In genomic region chr11:96761984-96762383, GRCm38 (mm10) we compare ENCODE assay signal across 25 mouse cellular contexts. TPM values are rescaled to one million over a fixed set of nuclear protein-coding genes. Genes with fewer than 3 reads are reported as not detected.
DNase-seq lines count a peak whose midpoint lies in the region; ATAC-seq and TF ChIP-seq lines count a peak whose summit lies in the region.
"Had no signal": no experiment of that assay in that cellular context is flagged by ENCODE, and none has a peak within 500 bp of the region (broad histone marks: within the 10 kb centered on the region; RNA-seq: fewer than 3 reads in every experiment).

No protein-coding gene starts in this region.

- WGBS in hindbrain, embryonic 13.5 days, result 55% methylated on average over 7 of the region's 7 CpGs
- WGBS in hindbrain, postnatal 0 days, result 54% methylated on average over 7 of the region's 7 CpGs
- 54% methylated on average over 7 of the region's 7 CpGs for WGBS in neural tube, embryonic 13.5 days
- 44% methylated on average over 7 of the region's 7 CpGs for WGBS in neural tube, embryonic 15.5 days
- WGBS in forebrain, embryonic 15.5 days, result 72% methylated on average over 7 of the region's 7 CpGs

- H3K4me2 ChIP-seq in hindbrain, embryonic 13.5 days, result no peak overlapping the region
- no peak overlapping the region for H3K4me2 ChIP-seq in hindbrain, postnatal 0 days (ENCODE audit: low read depth, low read length)
- H3K4me2 ChIP-seq in neural tube, embryonic 13.5 days, result no peak overlapping the region
- no peak overlapping the region for H3K4me2 ChIP-seq in neural tube, embryonic 15.5 days
- H3K4me2 ChIP-seq in forebrain, embryonic 15.5 days (replicated peaks), result no peak overlapping the region
- H3K4me2 ChIP-seq: heart, embryonic 12.5 days; limb, embryonic 13.5 days; liver, embryonic 12.5 days; midbrain, embryonic 12.5 days had no signal

- no peak for DNase-seq in hindbrain, postnatal 0 days (ENCODE audit: low spot score)
- DNase-seq in neural tube, embryonic 10.5 days (ENCODE audit: extremely low spot score, low spot score), result no peak
- peak; percentile 66 for DNase-seq in NIH3T3 (ENCODE audit: low read depth)
- DNase-seq: adrenal gland, postnatal 10 days; cerebellum, adult 8-10 months; forebrain, postnatal 0 days; gastrocnemius, postnatal 14 days; heart, postnatal 14 days; kidney, adult 2 months; kidney, postnatal 10 days; layer of hippocampus, postnatal 36 days; lung, adult 18-20 months; lung, postnatal 14 days; retina, postnatal 1 day; spleen, adult 18-20 months had no signal

- no peak overlapping the region for H3K4me3 ChIP-seq in hindbrain, embryonic 13.5 days
- no peak overlapping the region for H3K4me3 ChIP-seq in hindbrain, postnatal 0 days (ENCODE audit: low read length)
- H3K4me3 ChIP-seq in neural tube, embryonic 13.5 days, result no peak overlapping the region
- no peak overlapping the region for H3K4me3 ChIP-seq in neural tube, embryonic 15.5 days (replicated peaks)
- no peak overlapping the region for H3K4me3 ChIP-seq in forebrain, embryonic 15.5 days
- H3K4me3 ChIP-seq: embryonic facial prominence, embryonic 10.5 days; forebrain, embryonic 10.5 days; heart, embryonic 12.5 days; limb, embryonic 13.5 days; liver, embryonic 12.5 days; midbrain, embryonic 12.5 days had no signal

- H3K4me1 ChIP-seq in hindbrain, embryonic 13.5 days (replicated peaks), result peaks cover 47% of the 10 kb centered on the region
- peaks cover 4% of the 10 kb centered on the region for H3K4me1 ChIP-seq in hindbrain, postnatal 0 days (ENCODE audit: insufficient read depth, low read length)
- peaks cover 56% of the 10 kb centered on the region for H3K4me1 ChIP-seq in neural tube, embryonic 13.5 days (replicated peaks)
- H3K4me1 ChIP-seq in neural tube, embryonic 15.5 days, result peaks cover 51% of the 10 kb centered on the region
- peaks cover 15% of the 10 kb centered on the region for H3K4me1 ChIP-seq in forebrain, embryonic 15.5 days

- no peaks in the 10 kb centered on the region for H3K27me3 ChIP-seq in hindbrain, embryonic 13.5 days
- no peaks in the 10 kb centered on the region for H3K27me3 ChIP-seq in hindbrain, postnatal 0 days (ENCODE audit: insufficient read depth, low read length)
- no peaks in the 10 kb centered on the region for H3K27me3 ChIP-seq in neural tube, embryonic 13.5 days
- H3K27me3 ChIP-seq in neural tube, embryonic 15.5 days (replicated peaks), result no peaks in the 10 kb centered on the region
- no peaks in the 10 kb centered on the region for H3K27me3 ChIP-seq in forebrain, embryonic 15.5 days
- H3K27me3 ChIP-seq: heart, embryonic 12.5 days; limb, embryonic 13.5 days; liver, embryonic 12.5 days; midbrain, embryonic 12.5 days had no signal

- H3K9me3 ChIP-seq in hindbrain, embryonic 13.5 days, result no peaks in the 10 kb centered on the region
- no peaks in the 10 kb centered on the region for H3K9me3 ChIP-seq in hindbrain, postnatal 0 days (ENCODE audit: low read length)
- no peaks in the 10 kb centered on the region for H3K9me3 ChIP-seq in neural tube, embryonic 13.5 days
- H3K9me3 ChIP-seq in neural tube, embryonic 15.5 days (replicated peaks), result no peaks in the 10 kb centered on the region
- no peaks in the 10 kb centered on the region for H3K9me3 ChIP-seq in forebrain, embryonic 15.5 days
- H3K9me3 ChIP-seq: embryonic facial prominence, embryonic 10.5 days; forebrain, embryonic 10.5 days; heart, embryonic 12.5 days; limb, embryonic 13.5 days; liver, embryonic 12.5 days; midbrain, embryonic 12.5 days had no signal

- H3K27ac ChIP-seq in hindbrain, embryonic 13.5 days, result 0 out of 2 replicates have a peak overlapping the region, but pooled peaks have one; percentile 3
- no peak overlapping the region for H3K27ac ChIP-seq in hindbrain, postnatal 0 days
- 0 out of 2 replicates have a peak overlapping the region, but pooled peaks have one; percentile 46 for H3K27ac ChIP-seq in neural tube, embryonic 13.5 days (replicated peaks)
- peak overlapping the region; percentile 79 for H3K27ac ChIP-seq in neural tube, embryonic 15.5 days (replicated peaks)
- H3K27ac ChIP-seq in forebrain, embryonic 15.5 days (replicated peaks), result no peak overlapping the region
- H3K27ac ChIP-seq: embryonic facial prominence, embryonic 10.5 days; forebrain, embryonic 10.5 days; limb, embryonic 13.5 days; liver, embryonic 12.5 days; midbrain, embryonic 12.5 days had no signal

- ATAC-seq in hindbrain, embryonic 13.5 days (ENCODE audit: low FRiP score), result no peak
- no peak for ATAC-seq in hindbrain, postnatal 0 days
- ATAC-seq in neural tube, embryonic 13.5 days (ENCODE audit: low read depth), result no peak
- no peak for ATAC-seq in neural tube, embryonic 15.5 days (ENCODE audit: low FRiP score)
- ATAC-seq in forebrain, embryonic 15.5 days (replicated peaks), result no peak
- ATAC-seq: forebrain, postnatal 0 days; liver, embryonic 12.5 days had no signal

- no peak for TF ChIP-seq CTCF in hindbrain, postnatal 0 days (IDR thresholded peaks at IDR 0.05; ENCODE audit: low read depth)

- H3K9ac ChIP-seq in hindbrain, embryonic 13.5 days, result no peak overlapping the region
- no peak overlapping the region for H3K9ac ChIP-seq in hindbrain, postnatal 0 days (replicated peaks; ENCODE audit: low read length)
- no peak overlapping the region for H3K9ac ChIP-seq in neural tube, embryonic 13.5 days
- no peak overlapping the region for H3K9ac ChIP-seq in neural tube, embryonic 15.5 days (replicated peaks)
- H3K9ac ChIP-seq in forebrain, embryonic 15.5 days (replicated peaks), result no peak overlapping the region
- H3K9ac ChIP-seq: forebrain, postnatal 0 days; heart, embryonic 12.5 days; limb, embryonic 13.5 days; liver, embryonic 12.5 days; midbrain, embryonic 12.5 days had no signal

- peaks cover 6% of the 10 kb centered on the region; the same call in 1 of the 2 replicates for H3K36me3 ChIP-seq in hindbrain, embryonic 13.5 days
- no peaks in the 10 kb centered on the region for H3K36me3 ChIP-seq in hindbrain, postnatal 0 days (ENCODE audit: insufficient read depth, low read length)
- peaks cover 5% of the 10 kb centered on the region; the same call in 1 of the 2 replicates for H3K36me3 ChIP-seq in neural tube, embryonic 13.5 days
- no peaks in the 10 kb centered on the region for H3K36me3 ChIP-seq in neural tube, embryonic 15.5 days
- no peaks in the 10 kb centered on the region for H3K36me3 ChIP-seq in forebrain, embryonic 15.5 days
- H3K36me3 ChIP-seq: embryonic facial prominence, embryonic 10.5 days; heart, embryonic 12.5 days; limb, embryonic 13.5 days; liver, embryonic 12.5 days; midbrain, embryonic 12.5 days had no signal

RNA-seq across cellular contexts. Expression of gene Snx11, which starts 15.4 kb away (rescaled TPM):
- polyA plus RNA-seq in hindbrain, embryonic 13.5 days (2015; fragmentation: Nextera tagmentation; extraction: Ambion mirVana), result 69.0 and 71.8 TPM in 2 replicates
- 66.0 and 71.4 TPM in 2 replicates for total RNA-seq in hindbrain, postnatal 0 days (2014; rRNA removed)
- 36.5 and 40.9 TPM in 2 replicates for polyA plus RNA-seq in hindbrain, postnatal 0 days (2015; fragmentation: Nextera tagmentation; extraction: Ambion mirVana)
- 78.0 and 84.2 TPM in 2 replicates for polyA plus RNA-seq in neural tube, embryonic 13.5 days (2015; fragmentation: Nextera tagmentation; extraction: Ambion mirVana)
- 70.4 and 81.7 TPM in 2 replicates for polyA plus RNA-seq in neural tube, embryonic 15.5 days (2015; fragmentation: Nextera tagmentation; extraction: Ambion mirVana)
- polyA plus RNA-seq in forebrain, embryonic 15.5 days (2015; fragmentation: Nextera tagmentation; extraction: Ambion mirVana), result 45.4 and 45.8 TPM in 2 replicates

RNA-seq across cellular contexts. Expression of gene Cbx1, which starts 26.9 kb away (rescaled TPM):
- 108 and 109 TPM in 2 replicates for polyA plus RNA-seq in hindbrain, embryonic 13.5 days (2015; fragmentation: Nextera tagmentation; extraction: Ambion mirVana)
- 23.1 and 27.9 TPM in 2 replicates for total RNA-seq in hindbrain, postnatal 0 days (2014; rRNA removed)
- 57.2 and 63.0 TPM in 2 replicates for polyA plus RNA-seq in hindbrain, postnatal 0 days (2015; fragmentation: Nextera tagmentation; extraction: Ambion mirVana)
- polyA plus RNA-seq in neural tube, embryonic 13.5 days (2015; fragmentation: Nextera tagmentation; extraction: Ambion mirVana), result 91.6 and 95.1 TPM in 2 replicates
- 60.9 and 69.5 TPM in 2 replicates for polyA plus RNA-seq in neural tube, embryonic 15.5 days (2015; fragmentation: Nextera tagmentation; extraction: Ambion mirVana)
- polyA plus RNA-seq in forebrain, embryonic 15.5 days (2015; fragmentation: Nextera tagmentation; extraction: Ambion mirVana), result 102 and 108 TPM in 2 replicates

Comparison
In these comparisons a context has a peak if more than half of its experiments do, and no peak if none do; other contexts are left out.
1. H3K27ac ChIP-seq: peak in hindbrain, embryonic 13.5 days (single experiment), neural tube, embryonic 13.5 days (single experiment) and neural tube, embryonic 15.5 days (single experiment); none in hindbrain, postnatal 0 days (single experiment) and forebrain, embryonic 15.5 days (single experiment).